Mouse (Mus musculus): ENCODE measurements at regions not wholly inside any gene's neighbourhood (a gene's known extent, or its start where the extent isn't known, plus 50 kb on each side); places are given as distances from the start of the nearest gene placed in this dataset.

DNA sequence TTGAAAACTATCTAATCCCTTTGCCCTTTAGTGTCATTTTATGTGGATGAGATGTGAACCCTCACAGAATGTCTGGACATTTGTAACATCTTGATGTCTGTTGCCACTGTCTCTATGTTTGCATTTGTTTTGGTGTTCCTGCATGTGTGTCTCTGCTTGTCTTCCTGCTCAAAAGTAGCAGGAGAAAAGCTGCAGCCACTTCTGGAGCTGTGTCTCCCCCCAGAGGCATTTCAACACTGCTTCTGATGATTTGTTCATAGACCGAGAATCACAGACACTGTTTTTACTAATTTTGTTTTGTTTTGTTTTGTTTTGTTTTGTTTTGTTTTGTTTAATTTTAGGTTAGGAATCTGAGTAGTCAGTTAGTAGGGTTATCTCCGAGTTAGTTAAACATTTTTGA, 883.8 kb downstream of the Gbe1 start:
- Histone ChIP-seq H3K4me3 (no peak overlapping the region), H3K27ac (no peak overlapping the region)
- peak; percentile 77 for TF ChIP-seq CTCF (conservative IDR thresholded peaks at IDR 0.05)
- DNase-seq (ENCODE audit: low spot score in 2 of 2), result peak; percentile 17 to 19

DNA sequence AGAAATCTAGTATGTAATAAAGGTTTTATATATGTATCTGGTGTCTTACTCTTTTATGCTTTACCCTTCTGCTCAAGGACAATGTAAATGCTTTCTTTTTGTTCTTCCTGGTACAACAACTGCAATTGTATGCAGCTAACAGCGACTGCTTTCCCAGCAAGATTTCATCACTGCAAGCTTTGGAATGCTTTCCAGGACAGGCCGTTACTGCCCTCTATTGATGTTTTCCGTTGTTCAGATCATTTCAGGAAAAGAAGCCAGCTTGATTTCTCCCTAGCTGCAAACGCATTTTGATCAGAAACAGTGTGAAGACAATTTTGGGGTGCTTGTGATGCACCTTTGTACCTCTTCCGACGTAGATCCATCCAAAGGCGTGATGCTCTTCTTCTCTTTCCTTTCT, 895.1 kb downstream of the Gbe1 start:
- DNase-seq (ENCODE audit: low spot score in 2 of 2), result peak; percentile 32 to 37
- Histone ChIP-seq H3K27ac (no peak overlapping the region), H3K4me3 (no peak overlapping the region)
- peak; percentile 73 for TF ChIP-seq CTCF (conservative IDR thresholded peaks at IDR 0.05)

DNA sequence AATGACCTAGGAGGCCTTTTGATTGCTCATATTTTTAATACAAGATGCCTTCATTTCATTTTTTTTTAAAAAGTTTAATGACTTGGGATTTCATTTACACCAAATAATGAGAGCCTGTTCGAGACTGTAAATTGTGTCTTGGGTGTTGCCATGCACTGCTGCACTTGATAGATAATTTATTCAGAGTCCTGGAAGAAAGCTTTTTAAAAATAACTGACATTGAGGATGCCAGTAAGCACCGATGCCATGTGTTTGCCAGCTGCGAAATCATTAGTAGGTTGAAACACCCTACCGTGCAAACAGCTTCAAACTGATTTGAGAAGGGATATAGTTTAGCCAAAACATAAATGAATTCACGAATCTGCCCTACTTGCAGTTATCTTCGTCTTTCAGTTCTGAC, 910.7 kb downstream of the Gbe1 start:
- no peak for DNase-seq (ENCODE audit: low spot score in 2 of 2)
- H3K27ac ChIP-seq, result no peak overlapping the region
- no peak overlapping the region for H3K4me3 ChIP-seq
- no peak for TF ChIP-seq CTCF (conservative IDR thresholded peaks at IDR 0.05)

DNA sequence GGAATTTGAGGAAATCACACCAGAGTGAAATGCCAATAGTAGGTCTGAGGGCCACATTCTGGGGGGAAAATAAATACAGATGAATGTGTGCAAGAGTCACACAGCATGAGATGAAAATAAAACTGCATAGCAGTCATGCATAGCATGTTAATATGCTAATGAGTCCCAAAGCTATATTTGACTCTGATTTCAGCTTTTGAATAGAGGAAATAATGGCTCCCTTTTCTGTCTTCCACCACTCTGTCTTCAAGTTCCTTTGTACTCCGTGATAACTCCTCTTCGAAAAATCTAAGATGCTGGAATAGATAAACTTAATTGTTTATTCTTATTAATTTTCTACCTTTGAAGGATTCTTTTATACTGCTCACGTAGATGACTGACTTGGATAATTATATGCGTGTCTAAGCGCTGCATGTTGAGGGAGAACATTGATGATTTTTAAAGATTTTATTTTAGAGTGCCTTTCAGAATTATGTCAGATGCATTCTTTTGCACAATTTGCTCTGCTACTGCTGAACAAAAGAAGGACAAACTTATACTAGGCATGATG, 916.4 kb downstream of the Gbe1 start:
- DNase-seq (ENCODE audit: low spot score in 2 of 2), result no peak
- TF ChIP-seq CTCF (conservative IDR thresholded peaks at IDR 0.05), result no peak
- H3K4me3 ChIP-seq, result no peak overlapping the region
- H3K27ac ChIP-seq, result no peak overlapping the region

DNA sequence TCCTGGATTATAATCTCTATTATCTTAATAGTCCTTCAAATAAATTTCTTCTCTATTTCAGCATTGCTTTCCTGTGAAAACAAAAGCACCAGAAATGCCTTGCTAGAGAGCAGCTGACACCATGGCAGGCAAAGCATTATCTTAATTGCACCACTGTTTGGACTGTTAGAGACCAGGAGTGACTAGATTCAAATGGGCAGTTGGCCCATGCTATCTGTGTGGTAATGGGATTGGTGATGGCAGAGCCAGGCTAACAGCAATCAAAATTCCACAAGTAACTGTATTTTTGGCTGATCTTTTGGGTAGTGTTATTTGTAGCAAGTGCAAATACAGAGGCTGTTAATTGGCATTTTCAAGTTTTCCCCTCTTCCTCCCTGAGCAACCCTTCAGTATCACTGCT, 929.3 kb downstream of the Gbe1 start:
- Histone ChIP-seq H3K4me3 (no peak overlapping the region), H3K27ac (no peak overlapping the region)
- no peak for DNase-seq (ENCODE audit: low spot score in 2 of 2)
- TF ChIP-seq CTCF (conservative IDR thresholded peaks at IDR 0.05), result no peak

DNA sequence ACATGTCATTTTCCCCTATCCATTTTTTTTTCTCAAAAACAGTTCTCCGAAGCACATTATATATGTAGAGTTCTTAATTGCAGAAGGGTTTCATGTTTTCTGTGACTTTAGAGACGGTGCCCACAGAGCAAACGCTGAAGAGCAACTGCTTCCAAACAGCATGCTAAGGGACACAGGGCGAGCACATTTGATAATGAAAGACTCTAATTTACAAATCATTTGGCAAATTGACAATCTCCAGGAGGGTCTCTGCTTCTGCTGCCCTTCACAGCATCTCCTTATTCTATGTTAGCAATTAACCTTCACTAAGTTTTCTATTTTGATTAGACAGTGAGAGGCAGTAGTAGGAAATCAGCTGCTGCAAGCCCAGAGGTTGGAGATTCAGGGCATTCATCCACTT, 929.7 kb downstream of the Gbe1 start:
- DNase-seq (ENCODE audit: low spot score in 2 of 2), result no peak
- Histone ChIP-seq H3K27ac (no peak overlapping the region), H3K4me3 (no peak overlapping the region)
- TF ChIP-seq CTCF (conservative IDR thresholded peaks at IDR 0.05), result no peak

DNA sequence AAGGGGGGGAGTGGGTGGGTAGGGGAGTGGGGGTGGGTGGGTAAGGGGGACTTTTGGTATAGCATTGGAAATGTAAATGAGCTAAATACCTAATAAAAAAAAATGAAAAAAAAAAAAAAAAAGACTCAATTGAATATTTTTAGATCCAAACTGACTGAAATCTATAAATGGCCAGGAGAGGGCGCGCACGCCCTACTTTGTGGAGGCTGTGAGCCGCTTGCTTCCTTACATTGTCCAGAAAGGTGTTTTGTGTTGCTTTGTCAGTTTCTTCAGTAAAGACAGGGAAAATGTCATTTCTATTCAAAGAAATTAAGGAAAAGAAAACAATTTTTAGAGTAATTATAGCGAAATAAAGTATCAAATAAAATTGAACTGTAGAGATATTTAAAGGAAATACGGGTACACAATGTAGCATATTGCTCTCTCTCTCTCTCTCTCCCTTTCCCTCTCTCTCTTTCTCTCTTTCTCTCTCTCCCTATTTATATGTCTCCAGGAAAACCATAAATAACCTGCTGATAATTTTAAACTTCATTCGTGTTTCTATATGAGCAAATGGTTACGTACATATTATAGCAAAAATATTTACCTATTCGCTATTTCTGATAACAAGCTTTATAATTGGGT, 933.9 kb downstream of the Gbe1 start:
- H3K27ac ChIP-seq, result no peak overlapping the region
- H3K4me3 ChIP-seq, result no peak overlapping the region
- peak; percentile 61 to 85 for DNase-seq (ENCODE audit: low spot score in 2 of 2)
- TF ChIP-seq CTCF (conservative IDR thresholded peaks at IDR 0.05), result peak; percentile 76

DNA sequence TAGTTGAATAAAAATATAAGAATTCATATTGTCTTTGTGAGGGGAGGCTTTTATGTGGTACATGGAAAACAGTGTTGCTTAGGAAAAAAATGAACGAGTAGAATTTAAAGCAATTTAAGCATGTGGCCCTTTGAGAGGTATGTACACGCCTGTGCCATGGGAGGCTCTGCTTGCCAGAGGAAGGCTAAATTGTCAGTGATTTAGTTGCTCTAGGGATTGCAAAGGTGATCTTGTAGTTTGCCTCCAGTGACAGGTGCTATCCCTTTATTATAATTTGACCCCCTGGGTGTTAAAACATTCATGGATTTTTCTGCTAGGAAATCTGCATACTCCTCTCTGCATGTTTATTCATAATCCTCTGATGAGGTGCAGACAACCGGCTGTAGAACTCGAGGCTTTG, 942.0 kb downstream of the Gbe1 start:
- H3K27ac ChIP-seq, result no peak overlapping the region
- no peak for TF ChIP-seq CTCF (conservative IDR thresholded peaks at IDR 0.05)
- no peak overlapping the region for H3K4me3 ChIP-seq
- DNase-seq (ENCODE audit: low spot score in 2 of 2), result no peak

DNA sequence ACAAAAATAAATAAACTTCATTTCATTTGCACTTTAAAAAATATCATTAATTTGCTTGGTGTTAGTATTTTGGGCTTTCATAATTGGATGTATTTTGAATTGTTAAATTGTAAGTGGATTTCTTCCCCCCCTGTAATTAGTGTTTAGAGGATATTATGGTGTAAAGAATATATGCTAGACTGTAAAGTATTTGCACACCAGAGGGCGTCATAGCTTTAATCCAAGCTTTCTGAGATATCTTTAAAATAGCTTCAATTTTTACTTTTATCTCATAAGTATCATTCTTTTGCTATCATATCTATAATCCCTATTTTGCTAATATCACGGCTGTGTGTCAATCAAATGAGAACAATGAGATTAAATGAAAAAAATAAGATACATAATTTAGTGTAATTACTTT, 942.4 kb downstream of the Gbe1 start:
- peak; percentile 74 for TF ChIP-seq CTCF (conservative IDR thresholded peaks at IDR 0.05)
- Histone ChIP-seq H3K4me3 (no peak overlapping the region), H3K27ac (no peak overlapping the region)
- peak in 1 of 2 experiments; percentile 13 for DNase-seq (ENCODE audit: low spot score in 2 of 2)

DNA sequence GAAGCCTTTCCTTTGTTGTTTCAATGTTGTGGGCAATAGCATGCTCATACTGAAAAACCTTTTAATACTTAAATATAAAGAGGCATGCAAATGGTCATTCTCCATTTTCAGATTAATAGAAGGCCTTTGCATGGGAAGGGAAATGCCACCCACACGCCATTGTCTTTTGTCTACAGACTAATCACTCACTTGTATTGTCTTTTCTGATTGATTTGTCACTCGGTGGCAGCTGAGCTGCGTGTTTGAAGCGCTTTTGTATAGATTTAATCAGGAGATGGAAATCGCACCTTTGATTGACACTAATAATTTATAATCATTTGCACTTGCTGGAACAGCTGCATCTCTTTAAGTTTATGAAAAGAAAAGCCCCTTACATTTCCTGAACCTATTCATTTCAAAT, 953.4 kb downstream of the Gbe1 start:
- no peak for DNase-seq (ENCODE audit: low spot score in 2 of 2)
- Histone ChIP-seq H3K27ac (no peak overlapping the region), H3K4me3 (no peak overlapping the region)
- TF ChIP-seq CTCF (conservative IDR thresholded peaks at IDR 0.05), result no peak

Data from layer of hippocampus, adult 2 months (tissue).